Mouse (Mus musculus) WW6 (cell line): ENCODE measurements around the gene Krt10.
A peak's percentile ranks its signal among the peaks of the same experiment; 100 is the strongest.

Source experiments
- DNase-seq: peaks from one replicate; pipeline ENCODE4 v3.0.0-alpha.2; 2013; ENCODE audit warnings: low read depth, low spot score

Gene Krt10

DNA sequence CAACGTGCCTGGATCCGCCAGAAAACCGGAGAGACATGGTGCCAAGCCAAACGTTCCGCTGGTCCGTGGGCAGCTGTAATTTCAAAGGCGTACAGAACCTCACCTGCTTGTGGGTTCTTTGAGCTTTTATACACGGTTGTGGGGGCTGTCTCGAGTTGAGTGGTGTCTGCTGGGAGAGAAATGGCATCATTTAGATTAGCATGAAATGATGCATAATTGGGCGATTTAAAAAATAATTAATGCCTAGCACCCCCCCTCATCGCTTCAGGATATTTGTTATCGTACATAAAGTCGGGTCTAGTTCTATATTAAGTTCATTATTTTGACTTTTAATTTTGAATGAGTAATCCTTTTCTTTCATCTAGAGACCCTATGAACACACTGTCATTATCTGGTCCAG lies 14.4 kb downstream of the Krt10 start, which contains the start of gene Krt28:
Gene Krt28 (minus strand): TSS at position 101 of the 400 bp plus-strand sequence.
- no peak for DNase-seq

DNA sequence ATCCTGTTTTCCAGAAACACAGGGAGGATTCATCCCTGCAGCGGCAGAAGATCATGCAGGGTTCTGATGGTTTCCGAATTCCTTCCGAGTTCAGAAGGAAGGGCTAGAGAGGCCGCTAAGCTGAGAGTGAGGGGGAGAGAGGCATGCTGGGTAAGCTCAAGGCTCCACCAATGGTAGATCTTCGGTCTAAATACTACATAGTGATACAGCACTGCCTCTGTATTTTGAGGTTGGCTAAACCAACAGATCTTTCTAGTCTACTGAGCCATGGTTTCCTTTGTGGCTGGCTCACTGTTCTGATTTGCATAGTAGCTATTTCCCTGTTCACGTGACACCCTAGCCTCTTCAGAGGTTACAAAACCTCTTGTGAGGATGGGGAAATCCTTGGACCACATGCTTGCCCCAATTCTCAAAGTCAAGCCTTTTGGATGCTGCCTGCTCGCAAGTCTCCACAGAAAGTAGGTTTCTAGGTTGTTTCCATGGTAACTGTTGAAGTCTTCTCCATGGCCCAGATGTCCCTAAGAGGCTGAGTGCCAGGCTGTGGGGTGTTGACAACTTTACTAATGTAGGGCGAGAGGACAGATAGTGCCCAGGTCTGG lies 19.2 kb downstream of the Krt10 start:
- DNase-seq, result no peak

DNA sequence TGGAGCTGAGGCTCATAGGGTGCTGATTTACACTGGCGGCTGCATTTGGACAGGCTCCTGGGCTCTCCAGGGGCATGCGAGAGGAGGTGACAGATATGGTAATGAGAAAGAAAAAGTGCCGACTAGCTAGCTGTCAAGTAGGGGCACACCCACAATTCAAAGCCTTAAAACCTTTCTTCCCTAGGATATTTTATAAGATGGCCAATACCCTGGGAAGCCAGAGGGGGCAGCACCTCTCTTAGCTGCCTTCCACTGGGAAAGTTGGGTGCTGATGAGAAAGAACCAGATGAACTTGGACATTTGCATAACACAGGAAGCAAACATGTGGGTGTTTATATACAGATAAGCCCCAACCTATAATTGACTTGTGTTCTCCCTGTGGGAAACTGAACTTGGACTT lies 19.9 kb downstream of the Krt10 start:
- peak; percentile 56 for DNase-seq

DNA sequence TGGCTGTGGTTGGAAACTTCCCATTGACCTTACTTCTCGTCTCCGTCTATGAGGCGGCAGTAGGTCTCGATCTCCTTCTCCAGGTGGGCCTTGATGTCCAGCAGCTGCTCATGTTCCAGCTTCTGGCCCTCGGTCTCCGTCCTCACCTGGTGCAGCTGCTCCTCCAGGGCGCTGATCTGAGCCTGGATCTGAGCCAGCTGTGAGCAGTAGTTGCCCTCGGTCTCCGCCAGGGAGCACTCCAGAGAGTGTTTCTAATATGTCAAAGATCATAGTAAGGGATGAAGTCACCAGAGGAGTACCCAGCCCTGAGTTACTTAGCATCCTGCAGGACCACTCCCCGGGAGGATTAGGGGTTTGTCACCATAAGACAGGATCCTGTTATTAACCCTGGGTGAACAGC lies 22.4 kb downstream of the Krt10 start:
- DNase-seq, result no peak

DNA sequence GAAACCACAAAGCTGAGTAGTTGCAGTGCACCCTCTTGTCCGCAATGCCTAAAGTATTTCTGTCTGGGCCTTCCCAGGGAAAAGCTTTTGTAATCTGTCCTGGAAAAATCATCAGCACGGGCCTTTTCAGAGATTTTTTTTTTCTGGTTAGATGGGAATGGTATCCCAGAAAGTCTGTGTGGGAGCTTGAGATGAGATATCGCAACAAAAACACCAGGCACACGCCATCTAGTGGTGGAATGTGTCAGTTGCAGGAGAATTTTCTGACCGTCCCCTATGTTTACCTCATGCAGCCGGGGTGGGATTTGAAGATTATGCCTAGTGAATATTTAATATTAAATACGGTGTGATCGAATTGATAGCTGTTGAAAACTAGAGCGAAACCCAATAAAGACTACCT lies 24.8 kb downstream of the Krt10 start:
- DNase-seq, result peak; percentile 52

DNA sequence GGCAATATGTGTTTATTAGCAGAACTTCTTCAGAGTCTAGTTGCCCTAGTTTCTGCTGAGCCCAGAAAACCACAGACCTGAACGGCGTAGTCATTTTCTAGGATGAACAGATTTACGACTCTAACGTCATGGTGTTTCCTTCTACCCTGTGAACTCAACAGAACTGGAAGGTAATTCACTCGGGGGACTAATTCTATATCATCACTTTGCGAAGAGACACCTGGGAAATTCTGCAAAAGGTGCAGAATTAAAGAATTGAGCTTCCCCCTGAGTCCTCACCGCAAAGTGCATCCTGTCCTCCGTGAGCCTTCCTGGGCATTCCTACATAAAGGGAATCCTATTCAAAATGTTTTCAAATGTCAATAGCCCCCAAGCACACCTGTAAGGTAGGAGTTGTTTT lies 27.7 kb downstream of the Krt10 start:
- DNase-seq, result no peak

DNA sequence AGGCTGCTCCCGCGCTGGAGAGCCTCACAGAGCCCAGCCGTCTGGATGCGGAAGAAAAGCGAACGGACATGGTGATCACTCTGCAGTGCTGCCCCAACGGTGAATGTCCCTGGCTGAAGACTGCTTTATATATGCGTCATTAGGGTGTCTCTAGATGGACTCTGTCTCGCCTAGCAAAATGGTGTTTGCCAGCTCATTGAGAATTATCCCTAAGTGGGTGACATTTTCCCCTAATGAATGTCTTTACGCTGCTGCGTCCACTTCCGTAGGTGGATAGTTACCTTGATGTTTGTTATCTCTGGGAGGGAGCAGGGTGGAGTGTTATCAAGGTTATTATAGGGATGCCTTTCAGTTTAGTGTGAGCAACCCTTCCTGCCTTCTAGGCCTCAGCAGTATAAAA lies 38.2 kb downstream of the Krt10 start, which contains the start of gene Krt27:
Gene Krt27 (minus strand): TSS at position 101 of the 400 bp plus-strand sequence.
- DNase-seq, result no peak

DNA sequence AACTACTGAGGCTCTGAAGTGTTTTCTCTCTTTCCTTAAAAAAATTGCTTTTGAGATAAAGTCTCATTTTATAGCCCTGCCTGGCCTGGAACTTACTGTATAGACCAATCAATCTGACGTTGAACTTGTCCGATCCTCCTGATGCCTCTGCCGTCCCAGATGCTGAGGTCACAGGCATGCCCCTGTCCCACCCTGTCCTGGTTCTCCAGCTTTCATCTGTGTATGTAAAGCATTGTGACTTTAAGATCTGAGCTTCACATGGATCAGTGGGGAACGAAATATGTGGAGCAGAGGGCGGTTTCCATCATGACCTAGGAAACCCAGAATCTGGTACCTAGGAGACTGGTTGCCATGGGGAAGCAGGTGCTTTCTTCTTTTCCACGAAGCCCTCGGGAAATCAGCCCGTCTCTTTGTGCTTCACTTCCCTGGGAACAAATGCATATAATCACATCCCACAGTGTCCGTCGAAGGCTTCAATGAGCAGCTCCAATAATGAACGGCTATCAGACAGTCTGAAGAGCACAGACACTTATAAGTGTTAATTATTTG lies 49.8 kb downstream of the Krt10 start:
- no peak for DNase-seq

DNA sequence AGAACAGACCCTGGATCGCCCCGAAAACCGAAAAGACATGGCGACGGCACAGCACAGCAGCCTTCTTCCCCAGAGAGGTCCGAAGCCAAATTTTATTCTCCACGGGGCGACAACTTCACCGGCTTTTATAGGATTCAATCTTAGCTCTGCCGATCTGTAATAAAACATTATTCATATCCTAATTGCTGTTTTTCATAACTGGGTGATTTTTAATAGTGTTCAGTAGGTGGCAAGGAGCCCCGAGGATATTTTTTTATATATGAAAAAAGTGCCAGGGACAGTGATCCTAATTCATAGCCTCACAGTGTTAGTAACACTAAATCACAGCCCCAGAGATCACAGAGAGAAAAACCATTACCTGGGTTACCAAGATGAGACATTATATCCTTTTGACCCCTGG lies 51.3 kb downstream of the Krt10 start, which contains the start of gene Krt26:
Gene Krt26 (minus strand): TSS at position 101 of the 400 bp plus-strand sequence.
- no peak for DNase-seq
